Mouse (Mus musculus) intestine, embryonic 16.5 days (tissue): ENCODE measurements around the gene Ndrg3. TPM values are rescaled to one million over a fixed set of nuclear protein-coding genes. Genes with fewer than 3 reads are reported as not detected.
"Not testable (repeated sequence)": the region's sequence is repeated elsewhere in the genome, so short reads cannot be mapped to it uniquely, and the experiment has no call there.

Source experiments
- ATAC-seq: fragments of 200-750 bp; cut with Nextera tagmentation; 2 replicates; pipeline ENCODE4 v1.8.0; 2017; ENCODE audit warnings: moderate TSS enrichment, moderate library complexity
- H3K27ac ChIP-seq: fragments of 300-500 bp; sonication (generic); 2 replicates; pipeline ENCODE4 v1.5.1; 2014; ENCODE audit warnings: mild to moderate bottlenecking, low read length
- H3K27me3 ChIP-seq: fragments of 300-500 bp; sonication (generic); replicated peaks from 2 replicates; pipeline ENCODE4 v1.6.1; 2014; ENCODE audit warnings: low read length, control low read depth, mixed read lengths; ENCODE audit not compliant: control insufficient read depth, insufficient read depth
- H3K36me3 ChIP-seq: fragments of 300-500 bp; sonication (generic); 2 replicates; pipeline ENCODE4 v1.6.1; 2014; ENCODE audit warnings: low read length, control low read depth; ENCODE audit not compliant: control insufficient read depth, insufficient read depth
- H3K4me1 ChIP-seq: fragments of 300-500 bp; sonication (generic); 2 replicates; pipeline ENCODE4 v1.6.1; 2014; ENCODE audit warnings: low read length, control low read depth, mixed read lengths; ENCODE audit not compliant: control insufficient read depth, insufficient read depth
- H3K4me2 ChIP-seq: fragments of 300-500 bp; sonication (generic); 2 replicates; pipeline ENCODE4 v1.6.1; 2014; ENCODE audit warnings: low read depth, low read length, control low read depth
- H3K4me3 ChIP-seq: fragments of 300-500 bp; sonication (generic); 2 replicates; pipeline ENCODE4 v1.5.1; 2014; ENCODE audit warnings: mild to moderate bottlenecking, low read length
- H3K9ac ChIP-seq: fragments of 300-500 bp; sonication (generic); 2 replicates; pipeline ENCODE4 v1.6.1; 2014; ENCODE audit warnings: low read depth, low read length
- H3K9me3 ChIP-seq: fragments of 300-500 bp; sonication (generic); 2 replicates; pipeline ENCODE4 v1.6.1; 2016; ENCODE audit warnings: low read length, control low read depth; ENCODE audit not compliant: control insufficient read depth
- WGBS: fragments of 180-500 bp; shearing (Covaris S2); extraction: QIAGEN DNeasy Blood & Tissue Kit; methylation state at CpG from one replicate; pipeline ENCODE4 v1.1.7; 2014; 5-methylcytosine and 5-hydroxymethylcytosine counted together
- polyA plus RNA-seq: library from polyadenylated mRNA; unstranded; fragments of >200 nt; fragmentation: Nextera tagmentation; extraction: Ambion mirVana; gene quantifications from 2 replicates; pipeline ENCODE4 v1.2.1, GENCODE M21; 2015

Gene Ndrg3
- polyA plus RNA-seq, 1 experiment from 2014 or later, result 47.6 TPM

DNA sequence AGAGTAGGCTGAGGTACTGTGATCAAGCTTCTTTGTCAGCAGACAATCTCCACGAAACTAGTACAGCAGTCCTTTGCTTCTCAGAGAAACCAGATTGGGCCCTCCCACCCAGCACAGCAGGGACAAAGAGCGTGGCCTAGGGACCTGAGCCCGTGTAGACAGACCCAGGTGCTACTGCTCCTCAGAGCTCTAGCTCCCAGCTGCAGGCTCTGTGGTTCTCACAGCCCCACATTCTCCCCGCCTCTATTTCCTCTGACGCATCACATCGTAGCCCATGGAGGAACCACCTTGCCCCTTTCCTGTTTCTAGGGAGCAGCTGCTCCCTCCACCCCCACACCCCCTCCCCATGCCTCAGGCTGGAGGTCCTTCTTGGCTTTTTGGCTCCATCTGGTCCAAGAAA is 104.8 kb downstream of the Ndrg3 start, which contains the start of gene Sla2:
TSS of gene Sla2 (minus strand) at position 176 of the 400 bp plus-strand sequence.
- no peak within 1 kb of the TSS for H3K4me3 ChIP-seq
- no peak within 1 kb of the TSS for H3K27ac ChIP-seq
- WGBS, result 61% methylated on average over 6 of the region's 6 CpGs
- no peak for ATAC-seq
- no peaks in the 10 kb centered on the region for H3K27me3 ChIP-seq
- no peaks in the 10 kb centered on the region for H3K9me3 ChIP-seq
- no peaks in the 10 kb centered on the region for H3K36me3 ChIP-seq
- no peaks in the 10 kb centered on the region for H3K4me1 ChIP-seq
- H3K4me2 ChIP-seq, result no peak within 1 kb of the TSS
- H3K9ac ChIP-seq, result no peak within 1 kb of the TSS

DNA sequence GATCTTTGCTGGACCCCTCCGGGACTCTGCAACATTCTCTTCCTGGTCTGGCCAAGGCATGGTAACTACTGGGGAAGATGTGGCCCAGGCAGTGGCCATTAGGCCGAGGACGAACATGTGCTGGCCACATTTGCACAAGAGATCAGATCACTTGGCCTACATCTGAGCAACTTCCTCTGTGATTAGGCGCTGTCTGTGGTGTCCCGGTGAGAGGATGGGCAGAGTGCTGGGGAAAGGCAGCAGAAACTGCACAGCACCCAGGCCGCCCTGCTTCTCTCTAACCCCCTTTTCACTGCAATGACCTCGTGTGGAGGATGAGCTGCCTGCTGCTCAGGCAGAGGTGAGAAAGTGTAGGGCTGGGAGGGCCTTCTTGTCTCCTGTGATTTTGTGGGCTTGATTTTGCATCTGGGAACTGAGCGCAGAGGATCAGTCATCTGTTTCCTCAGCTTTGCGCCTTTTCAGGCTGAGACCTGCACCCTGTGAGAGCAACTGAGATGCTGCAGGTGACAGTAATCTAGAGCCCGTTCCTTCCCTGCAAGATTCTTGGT is 105.7 kb downstream of the Ndrg3 start:
- H3K9ac ChIP-seq, result no peak overlapping the region
- H3K9me3 ChIP-seq, result no peaks in the 10 kb centered on the region
- no peak overlapping the region for H3K4me2 ChIP-seq
- no peaks in the 10 kb centered on the region for H3K36me3 ChIP-seq
- H3K27ac ChIP-seq, result no peak overlapping the region
- 78% methylated on average over 10 of the region's 10 CpGs for WGBS
- no peaks in the 10 kb centered on the region for H3K27me3 ChIP-seq
- H3K4me1 ChIP-seq, result no peaks in the 10 kb centered on the region
- no peak overlapping the region for H3K4me3 ChIP-seq
- no peak for ATAC-seq

DNA sequence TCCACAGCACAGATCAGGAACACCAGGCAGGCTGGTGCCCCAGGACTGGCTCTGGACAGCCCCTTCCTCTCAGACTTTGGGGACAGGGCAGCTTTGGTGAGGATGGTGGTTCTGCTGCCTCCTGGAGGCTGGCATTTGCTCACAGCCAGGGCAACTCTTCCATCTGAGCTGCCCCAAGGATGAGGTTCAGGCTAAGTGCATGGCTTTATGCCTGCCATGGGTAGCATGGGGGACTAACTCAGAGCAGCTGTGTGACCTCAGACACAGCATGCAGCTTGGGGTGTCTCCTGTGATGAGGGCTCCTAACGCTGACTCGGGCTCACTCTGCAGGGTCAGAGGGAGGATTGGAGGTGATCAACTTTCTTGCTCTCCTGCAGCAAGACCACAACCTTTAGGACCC is 106.2 kb downstream of the Ndrg3 start:
- not testable (repeated sequence) for H3K4me3 ChIP-seq, H3K36me3 ChIP-seq, H3K27me3 ChIP-seq

DNA sequence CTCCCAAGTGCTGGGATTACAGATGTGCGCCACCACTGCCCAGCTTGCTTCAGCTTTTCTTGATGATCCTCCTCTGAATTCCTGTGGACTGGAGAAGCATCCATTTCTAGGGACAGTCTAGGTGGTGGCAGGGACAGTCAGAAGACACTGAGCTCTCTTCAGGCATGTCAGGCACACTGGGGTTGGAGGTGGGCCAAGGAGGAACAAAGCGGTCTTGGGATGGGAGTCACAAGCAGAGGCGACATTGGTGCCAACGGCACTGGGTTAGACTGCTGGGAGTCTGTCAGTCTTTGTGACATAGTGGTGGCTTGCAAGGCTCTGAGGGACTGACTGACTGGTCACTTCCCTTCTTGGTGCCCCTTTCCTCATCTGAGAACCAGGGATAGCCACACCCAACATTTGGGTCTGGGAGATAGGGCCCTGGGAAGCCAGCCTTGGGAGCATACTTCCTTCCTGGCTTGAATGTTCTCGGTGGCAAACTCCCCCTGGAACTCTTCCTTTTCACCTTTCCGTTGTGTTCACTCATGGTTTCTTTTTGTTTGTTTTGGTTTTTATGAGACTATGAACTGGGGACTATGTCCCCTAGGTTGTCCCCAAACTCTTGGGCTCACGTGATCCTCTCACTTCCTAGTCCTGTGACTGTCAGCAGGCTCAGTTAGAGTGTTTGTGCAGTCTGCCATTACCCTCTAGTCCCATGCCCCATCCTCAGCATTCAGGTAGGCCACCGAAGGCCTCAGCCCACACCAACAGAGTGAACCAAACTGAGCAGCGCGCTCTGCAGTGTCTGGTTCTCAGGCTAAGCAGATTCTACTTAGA is 107.3 kb downstream of the Ndrg3 start:
- peak; percentile 63; the same call in 1 of the 2 replicates for ATAC-seq
- Histone ChIP-seq H3K9me3 (no peaks in the 10 kb centered on the region), H3K9ac (no peak overlapping the region), H3K36me3 (no peaks in the 10 kb centered on the region), H3K4me2 (no peak overlapping the region), H3K4me1 (no peaks in the 10 kb centered on the region), H3K4me3 (no peak overlapping the region), H3K27ac (no peak overlapping the region), H3K27me3 (no peaks in the 10 kb centered on the region)
- WGBS, result 79% methylated on average over 10 of the region's 10 CpGs

More for the DNA sequence above, 106.2 kb downstream of the Ndrg3 start:
- H3K4me2 ChIP-seq, H3K9me3 ChIP-seq, H3K9ac ChIP-seq, ATAC-seq, H3K27ac ChIP-seq, H3K4me1 ChIP-seq: not testable (repeated sequence)
- 82% methylated on average over 2 of the region's 2 CpGs for WGBS

DNA sequence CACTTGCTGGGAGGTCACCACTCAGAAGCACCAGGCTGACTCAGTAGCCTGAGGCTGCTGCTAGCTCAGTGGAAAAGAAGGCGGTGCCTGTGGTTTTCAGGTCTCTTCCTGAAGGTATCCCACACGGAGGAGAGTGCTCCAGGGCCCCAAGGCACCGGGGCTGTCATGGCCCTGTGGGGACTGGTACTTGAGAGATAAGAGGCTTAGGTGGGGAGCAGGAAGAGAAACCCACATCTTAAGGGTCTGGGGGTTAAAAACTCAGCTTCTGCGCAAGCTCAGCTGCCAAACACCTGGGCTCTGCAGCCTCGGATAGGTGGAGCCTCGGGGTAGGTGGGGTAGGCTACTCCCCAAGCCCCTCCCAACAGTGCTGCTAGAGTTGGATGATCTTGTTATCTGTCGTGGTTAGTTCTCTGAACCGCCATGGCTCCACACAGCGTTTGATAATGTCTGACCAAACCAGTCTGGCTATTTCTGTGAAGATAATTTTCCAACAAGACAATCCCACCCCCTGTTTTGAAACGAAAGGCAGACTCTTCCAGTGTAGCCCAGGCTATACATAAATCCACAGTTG is 109.3 kb downstream of the Ndrg3 start:
- H3K9ac ChIP-seq, result no peak overlapping the region
- H3K27me3 ChIP-seq, result no peaks in the 10 kb centered on the region
- no peaks in the 10 kb centered on the region for H3K9me3 ChIP-seq
- no peaks in the 10 kb centered on the region for H3K4me1 ChIP-seq
- no peak overlapping the region for H3K4me3 ChIP-seq
- ATAC-seq, result peak; percentile 54; the same call in 1 of the 2 replicates
- no peaks in the 10 kb centered on the region for H3K36me3 ChIP-seq
- H3K27ac ChIP-seq, result no peak overlapping the region
- 35% methylated on average over 10 of the region's 10 CpGs for WGBS
- no peak overlapping the region for H3K4me2 ChIP-seq

DNA sequence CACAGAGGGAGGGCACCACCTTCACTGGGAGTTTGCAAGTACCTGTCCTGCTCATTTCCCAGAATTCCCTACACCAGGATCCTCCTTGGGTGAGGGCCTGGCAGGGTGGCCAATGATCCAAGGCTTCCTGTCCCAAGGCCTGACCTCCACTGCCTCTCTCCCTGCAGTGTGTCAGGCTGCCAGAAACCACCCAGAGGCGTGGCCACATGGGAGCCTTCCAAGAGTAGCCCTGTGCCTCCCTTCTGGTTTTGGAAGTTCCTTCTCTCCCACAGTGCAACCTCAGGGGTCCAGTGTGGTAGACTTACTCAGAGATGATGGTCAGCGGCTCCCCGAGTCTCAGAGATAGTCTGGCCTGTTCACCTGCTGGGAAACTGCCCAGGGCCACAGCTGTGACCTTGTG is 112.3 kb downstream of the Ndrg3 start:
- Histone ChIP-seq H3K4me2 (no peak overlapping the region), H3K4me1 (no peaks in the 10 kb centered on the region), H3K4me3 (no peak overlapping the region), H3K27ac (no peak overlapping the region), H3K9ac (no peak overlapping the region), H3K36me3 (no peaks in the 10 kb centered on the region), H3K27me3 (no peaks in the 10 kb centered on the region), H3K9me3 (no peaks in the 10 kb centered on the region)
- ATAC-seq, result no peak
- 90% methylated on average over 3 of the region's 3 CpGs for WGBS

DNA sequence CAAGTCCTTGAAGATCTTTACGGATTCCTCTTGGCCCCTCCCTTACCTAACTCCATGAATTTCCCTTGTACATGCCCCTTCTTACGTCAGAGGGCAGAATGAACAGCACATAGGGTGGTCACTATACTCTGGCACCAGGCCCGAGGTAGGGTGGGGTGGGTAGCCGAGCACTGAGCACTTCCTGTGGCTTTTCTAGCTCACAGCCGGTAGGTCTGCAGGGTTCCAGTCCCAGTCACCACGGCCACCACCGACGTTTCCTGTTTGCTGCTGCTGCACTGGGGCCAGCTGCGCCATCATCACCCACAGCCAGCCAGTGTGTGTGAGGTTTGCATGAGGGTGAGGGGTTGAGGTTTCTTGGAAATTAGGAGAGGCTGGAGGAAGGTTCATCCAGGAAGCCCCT is 114.1 kb downstream of the Ndrg3 start:
- Histone ChIP-seq H3K27me3 (no peaks in the 10 kb centered on the region), H3K4me2 (no peak overlapping the region), H3K4me1 (no peaks in the 10 kb centered on the region; the same call in 1 of the 2 replicates), H3K9me3 (no peaks in the 10 kb centered on the region), H3K36me3 (no peaks in the 10 kb centered on the region; the same call in 1 of the 2 replicates), H3K9ac (no peak overlapping the region), H3K4me3 (no peak overlapping the region), H3K27ac (no peak overlapping the region)
- no peak for ATAC-seq
- WGBS, result 63% methylated on average over 9 of the region's 9 CpGs

Other genes starting within 250 kb of the Ndrg3 start
- 1,232 and 1,258 TPM in 2 replicates for gene Myl9, start 216.6 kb downstream of the Ndrg3 start, polyA plus RNA-seq
- 28.3 and 28.6 TPM in 2 replicates for gene Tgif2, start 152.0 kb downstream of the Ndrg3 start, polyA plus RNA-seq
- 5.1 and 5.3 TPM in 2 replicates for gene 4930518I15Rik, start 134.1 kb downstream of the Ndrg3 start, polyA plus RNA-seq
- 295 and 299 TPM in 2 replicates for gene Rab5if, start 128.9 kb downstream of the Ndrg3 start, polyA plus RNA-seq
- 0.54 and 0.71 TPM in 2 replicates for gene Sla2, start 104.9 kb downstream of the Ndrg3 start, polyA plus RNA-seq
- 23.4 and 25.3 TPM in 2 replicates for gene Dsn1, start 15.1 kb upstream of the Ndrg3 start, polyA plus RNA-seq
- gene Soga1, start 87.2 kb upstream of the Ndrg3 start, polyA plus RNA-seq, result 1.2 and 1.3 TPM in 2 replicates
- not detected in 2 replicates for gene Tldc2, start 95.0 kb upstream of the Ndrg3 start, polyA plus RNA-seq
- gene Samhd1, start 143.2 kb upstream of the Ndrg3 start, polyA plus RNA-seq, result 22.0 and 22.3 TPM in 2 replicates
- gene Rbl1, start 212.5 kb upstream of the Ndrg3 start, polyA plus RNA-seq, result 12.8 and 15.4 TPM in 2 replicates